Mouse (Mus musculus) megakaryocyte progenitor cell, adult 5-6 weeks (primary cell): ENCODE results near the gene Rpl9-ps6. TPM values are rescaled to one million over a fixed set of nuclear protein-coding genes. Genes with fewer than 3 reads are reported as not detected.

Experiments
- ATAC-seq: replicated peaks from 2 replicates; pipeline ENCODE4 v1.8.0; 2016; ENCODE audit warnings: mild to moderate bottlenecking, moderate TSS enrichment, inconsistent platforms; ENCODE audit not compliant: poor library complexity
- total RNA-seq, 2 experiments: library from RNA; stranded (forward) in 1 of 2; stranded (reverse) in 1 of 2; fragments of 157-497, 149-512 nt in 1 of 2; fragments of 200-1000 nt in 1 of 2; gene quantifications; 2 replicates each; pipeline versions ENCODE4 v1.2.3 to v1.2.4; 2015 to 2017

The Rpl9-ps6 gene
- total RNA-seq (2015) = 253 and 285 TPM in 2 replicates
- total RNA-seq (2017) = 104 and 124 TPM in 2 replicates

DNA sequence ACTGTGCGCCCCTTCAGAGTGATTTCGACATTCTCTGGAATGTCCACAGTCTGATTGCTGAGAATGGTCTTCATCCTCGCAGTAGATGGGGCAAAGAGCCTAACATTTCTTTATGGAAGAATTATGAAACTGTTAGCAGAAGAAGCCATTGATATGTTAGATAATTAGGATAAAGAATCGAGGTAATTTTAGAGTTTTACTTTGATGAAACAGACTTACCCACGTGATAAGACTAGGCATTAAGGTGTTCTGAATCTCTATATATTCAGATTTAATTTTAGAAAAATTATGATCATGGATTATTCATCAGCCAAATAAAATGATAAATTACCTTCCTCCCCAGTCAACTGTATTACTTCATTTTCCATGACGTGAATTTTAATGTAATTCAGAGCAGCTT, at the start of gene Rpl9-ps6:
Rpl9-ps6 (minus strand) TSS at position 101 of the 400 bp plus-strand sequence.
- ATAC-seq = no peak

DNA sequence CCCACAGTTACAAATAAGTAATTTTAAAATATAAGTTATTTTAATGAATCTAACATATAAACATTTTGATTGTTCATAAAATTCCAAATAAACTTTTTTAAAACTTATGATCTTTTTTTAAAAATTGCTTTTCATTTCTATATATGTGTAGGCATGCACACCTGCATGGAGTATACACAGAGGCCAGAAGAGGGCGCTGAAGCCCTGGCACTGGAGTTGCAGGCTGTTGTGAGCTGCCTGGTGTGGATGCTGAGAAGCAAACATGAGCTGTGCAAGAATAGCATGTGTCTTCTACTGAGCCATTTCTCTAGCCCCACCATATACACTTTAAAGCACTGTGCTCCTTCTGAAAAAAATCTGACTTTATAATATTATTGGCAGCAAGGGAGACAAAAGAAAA, 46.1 kb upstream of the Rpl9-ps6 start:
- peak; percentile 38; the same call in 1 of the 2 replicates for ATAC-seq

DNA sequence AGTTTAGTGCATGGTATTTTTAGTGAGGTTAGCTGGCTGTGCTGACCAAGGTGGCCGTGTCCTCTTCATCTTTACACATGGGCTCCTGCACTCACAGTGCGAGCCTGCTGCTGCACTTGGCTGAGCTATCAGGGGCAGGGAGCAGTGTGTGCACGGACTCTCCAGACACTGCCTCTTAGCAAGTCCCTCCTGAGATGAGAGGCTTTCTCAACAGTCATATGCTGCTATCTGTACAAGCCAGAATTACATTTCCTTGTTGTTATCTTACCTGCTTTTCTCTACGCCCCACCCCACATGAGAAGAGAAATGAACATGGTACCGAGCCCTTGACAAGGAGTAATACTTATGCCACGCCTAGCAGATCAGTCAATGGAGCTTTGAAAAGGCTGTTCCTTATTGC, 44.6 kb upstream of the Rpl9-ps6 start:
- peak; percentile 88 for ATAC-seq

DNA sequence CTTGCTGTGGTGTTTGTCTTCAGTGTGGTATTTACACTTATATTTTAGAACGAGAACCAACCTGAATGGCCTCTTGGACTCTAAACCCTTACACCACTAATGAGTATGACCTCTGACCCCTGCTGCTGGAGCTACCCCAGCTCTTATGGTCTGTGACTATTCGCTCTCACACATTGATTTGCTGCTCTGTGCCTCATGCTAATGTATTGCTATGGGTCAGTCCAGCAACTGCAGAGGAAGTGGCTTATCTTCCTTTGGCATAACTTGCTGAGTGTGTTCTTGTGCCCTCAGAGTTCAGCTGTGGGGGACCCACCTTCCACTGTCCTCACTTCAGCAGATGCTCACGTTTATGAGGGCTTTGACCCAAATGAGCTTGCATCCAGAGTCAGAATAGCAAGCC, 43.9 kb upstream of the Rpl9-ps6 start:
- peak; percentile 5; the same call in 1 of the 2 replicates for ATAC-seq

DNA sequence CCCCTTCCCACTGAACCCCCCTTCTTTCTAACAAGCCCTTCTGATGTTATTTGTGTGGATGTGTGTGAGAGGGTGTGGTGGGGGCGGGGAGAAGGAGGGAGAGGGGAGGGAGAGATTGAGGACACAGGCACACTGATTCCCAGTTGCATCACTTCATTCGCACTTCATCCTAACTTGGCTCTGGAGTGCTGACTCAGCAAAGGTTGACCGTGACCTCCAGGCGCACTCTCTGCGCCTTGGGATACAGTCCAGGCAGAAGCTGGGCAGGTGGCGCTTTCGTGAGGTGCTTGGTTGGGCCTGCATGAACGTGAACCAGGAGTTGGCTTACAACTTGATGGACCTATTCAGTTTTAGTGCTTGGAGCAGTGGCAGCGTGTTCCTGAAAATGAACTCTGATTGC, 41.1 kb upstream of the Rpl9-ps6 start:
- no peak for ATAC-seq

DNA sequence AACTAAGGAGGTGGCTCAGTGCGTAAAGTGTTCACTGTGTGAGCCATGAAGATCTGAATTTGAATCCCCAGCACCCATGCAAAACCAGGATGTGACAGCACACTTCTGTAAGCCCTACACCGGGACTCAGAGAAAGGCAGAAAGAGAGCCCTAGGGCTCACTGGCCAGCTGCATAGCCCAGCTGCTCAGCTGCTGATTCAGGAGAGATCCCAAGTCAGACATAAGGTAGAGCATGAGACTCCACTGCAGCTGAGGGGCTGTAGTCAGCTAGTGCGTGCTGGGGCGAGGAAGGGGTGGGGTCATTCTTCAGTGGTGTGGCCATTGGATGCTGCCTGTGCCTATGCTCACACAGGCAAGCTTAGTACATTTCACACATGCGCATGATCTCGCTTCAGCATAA, 40.7 kb upstream of the Rpl9-ps6 start:
- no peak for ATAC-seq

DNA sequence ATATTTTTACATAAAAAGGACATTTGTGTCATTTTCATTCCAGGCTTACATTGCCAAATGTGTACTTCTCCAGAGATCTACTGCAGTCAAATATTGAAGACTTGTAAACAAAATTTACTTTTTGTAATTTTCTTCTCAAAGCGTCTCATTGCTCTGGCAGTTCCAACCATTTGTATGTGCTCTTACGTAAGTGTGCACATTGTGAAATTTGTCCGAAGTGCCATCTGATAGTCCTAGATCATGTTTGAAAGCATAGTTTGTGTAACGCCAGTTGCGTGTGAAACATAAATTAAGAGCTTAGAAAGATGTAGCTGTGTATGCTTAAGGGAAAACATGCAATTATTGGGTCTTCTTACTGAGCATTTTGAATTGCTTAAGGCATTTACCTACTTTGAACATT, 40.1 kb upstream of the Rpl9-ps6 start:
- no peak for ATAC-seq

DNA sequence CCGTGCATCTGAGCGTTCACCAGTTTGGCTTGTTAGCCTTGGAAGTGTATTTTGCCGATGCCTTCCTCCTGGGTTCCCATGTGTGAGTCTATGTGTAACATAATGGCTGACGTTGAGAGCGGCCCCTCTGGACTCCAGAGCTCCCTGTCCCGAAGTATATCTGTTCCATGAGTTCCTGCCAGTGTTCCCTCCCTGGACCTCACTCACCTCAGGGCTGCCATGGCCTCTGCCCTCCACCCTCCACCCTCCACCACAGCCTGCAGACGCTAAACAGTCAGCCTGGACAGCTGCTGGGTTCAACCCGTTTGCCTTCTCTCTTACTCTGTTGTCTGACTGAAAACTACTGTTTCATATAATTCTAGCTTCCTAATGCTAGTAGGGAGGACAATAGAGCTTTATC, 39.7 kb upstream of the Rpl9-ps6 start:
- no peak for ATAC-seq

DNA sequence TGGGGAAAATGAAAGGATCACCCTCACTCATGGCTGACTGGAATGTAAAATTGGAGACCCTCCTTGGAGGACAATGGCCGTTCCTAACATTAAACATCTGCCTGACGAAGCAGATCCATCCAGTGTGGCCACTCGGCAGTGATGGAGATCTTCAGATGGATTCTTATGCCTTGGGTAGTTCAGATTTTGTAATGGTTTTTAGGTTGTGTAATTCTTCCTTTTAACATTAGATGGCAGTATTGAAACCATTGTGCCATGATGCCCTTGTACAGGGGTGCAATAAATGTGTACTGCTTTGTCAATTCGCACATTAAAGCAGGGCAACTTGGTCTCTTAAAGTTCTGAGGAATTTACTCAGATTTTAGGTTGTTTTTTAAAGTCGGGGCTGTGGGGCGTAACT, 35.0 kb upstream of the Rpl9-ps6 start:
- peak; percentile 75 for ATAC-seq

DNA sequence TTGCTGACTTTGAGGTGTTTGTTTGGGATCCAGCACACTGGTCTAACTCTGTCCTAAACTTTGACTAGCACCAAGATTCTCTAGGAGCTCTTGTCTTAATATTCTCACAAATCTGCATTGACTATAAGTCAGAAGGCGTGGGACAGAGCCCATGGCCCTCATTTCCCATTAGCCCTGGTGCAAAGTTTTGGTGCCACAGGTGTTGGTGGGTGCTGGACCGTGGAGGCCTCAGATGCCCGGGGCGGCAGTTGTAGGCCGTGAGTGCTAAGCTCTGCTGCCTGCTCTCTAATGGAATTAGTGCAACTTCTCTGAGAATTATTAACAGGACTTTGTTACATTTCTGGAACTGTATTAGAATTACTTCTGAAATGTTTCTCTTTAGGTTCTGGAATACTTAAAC, 31.6 kb upstream of the Rpl9-ps6 start:
- no peak for ATAC-seq

DNA sequence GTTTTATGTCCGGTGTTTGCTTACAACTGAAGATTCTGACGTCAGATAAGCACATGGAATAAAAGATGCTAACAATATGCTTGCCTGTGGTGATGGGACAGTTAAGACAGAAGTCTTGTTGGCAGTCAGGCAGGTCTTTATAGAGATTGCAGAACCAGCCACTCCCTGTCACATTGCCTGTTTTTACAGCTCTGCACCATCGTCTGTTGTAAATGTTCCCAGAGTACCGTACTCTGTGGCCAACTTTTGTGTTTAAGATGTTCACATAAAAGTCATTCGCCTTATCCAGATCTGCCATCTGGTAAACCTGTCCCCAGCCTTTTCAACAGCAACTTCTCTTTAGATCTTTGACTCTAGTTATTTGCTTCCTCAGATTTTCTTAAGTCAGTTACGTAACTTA, 31.0 kb upstream of the Rpl9-ps6 start:
- ATAC-seq = no peak; the same call in 1 of the 2 replicates

DNA sequence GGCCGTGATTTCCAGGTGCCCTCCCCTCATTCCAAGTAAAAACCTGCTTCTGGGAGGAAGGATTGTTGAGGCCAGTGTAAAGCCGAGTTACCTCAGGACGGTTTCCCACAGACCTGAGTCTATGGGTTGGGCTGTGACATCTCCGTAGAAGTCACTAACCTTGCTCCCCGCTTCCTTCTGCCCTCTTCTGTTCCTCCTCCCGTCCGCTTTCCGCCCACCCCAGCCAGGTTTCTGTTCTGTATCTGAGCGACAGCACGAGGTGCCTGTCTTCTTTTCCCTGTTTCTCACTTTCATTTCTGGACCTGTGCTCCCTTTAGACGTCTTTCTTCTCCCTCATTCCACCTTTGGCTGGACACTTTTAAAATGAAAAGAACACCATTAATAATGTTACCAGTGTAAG, 28.7 kb upstream of the Rpl9-ps6 start:
- no peak for ATAC-seq

DNA sequence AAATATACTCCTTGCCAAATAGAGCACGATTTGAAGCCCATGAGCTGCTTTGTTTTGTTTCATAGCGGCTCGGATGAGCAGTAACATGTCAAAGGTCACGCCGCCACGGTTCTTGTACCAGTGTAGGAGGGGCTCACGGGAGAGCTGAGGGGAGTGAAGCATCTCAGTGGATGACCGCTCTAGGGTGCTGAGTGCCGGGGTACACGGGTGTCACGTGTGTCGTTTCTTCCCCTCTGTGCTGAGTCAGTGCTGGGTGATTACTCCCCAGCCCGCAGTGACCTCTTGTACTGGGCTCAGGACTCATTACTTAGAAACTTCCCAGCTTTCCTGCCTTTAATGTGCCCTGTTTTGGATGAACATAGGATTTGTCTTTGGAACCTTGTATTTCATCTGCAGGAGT, 28.2 kb upstream of the Rpl9-ps6 start:
- ATAC-seq = no peak

DNA sequence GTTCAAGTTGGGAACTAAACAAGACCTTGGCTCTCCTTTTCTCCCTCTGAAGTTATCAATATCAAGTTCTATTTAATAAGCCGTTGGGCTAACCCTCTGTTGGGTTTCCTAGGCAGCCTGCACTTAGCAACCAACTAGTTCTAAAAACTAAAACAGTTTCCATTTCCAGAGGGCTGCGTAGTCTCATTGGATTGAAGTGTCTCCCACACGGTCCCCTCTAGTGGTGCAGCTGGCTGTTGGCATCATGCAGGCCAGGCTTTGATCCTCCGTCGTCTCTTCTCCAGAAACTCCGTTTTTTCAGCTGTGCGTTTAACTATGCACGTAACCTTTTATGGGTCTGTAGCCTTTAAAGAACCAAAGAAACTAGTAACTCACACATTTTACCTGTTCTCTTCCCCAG, 27.1 kb upstream of the Rpl9-ps6 start:
- no peak for ATAC-seq

DNA sequence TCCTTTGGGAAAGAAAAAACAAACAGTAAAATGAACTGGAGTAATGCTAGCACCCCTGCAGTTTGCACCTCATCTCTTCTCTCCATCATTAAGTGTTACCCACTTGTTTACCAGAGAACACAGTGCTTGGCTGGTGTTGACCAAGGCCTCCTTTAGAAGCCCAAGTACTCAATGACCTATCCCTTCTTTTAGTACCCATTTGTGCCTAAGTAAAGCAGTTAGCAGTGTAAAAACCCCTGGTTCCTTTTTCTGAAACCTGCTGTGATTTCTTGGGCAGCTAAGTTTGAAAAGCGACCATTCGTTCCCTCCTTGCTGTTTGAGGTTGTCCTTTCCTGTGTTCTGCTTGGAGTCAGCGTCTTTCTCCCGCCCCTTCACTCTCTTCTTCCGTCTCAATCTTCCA, 26.6 kb upstream of the Rpl9-ps6 start:
- ATAC-seq = no peak

DNA sequence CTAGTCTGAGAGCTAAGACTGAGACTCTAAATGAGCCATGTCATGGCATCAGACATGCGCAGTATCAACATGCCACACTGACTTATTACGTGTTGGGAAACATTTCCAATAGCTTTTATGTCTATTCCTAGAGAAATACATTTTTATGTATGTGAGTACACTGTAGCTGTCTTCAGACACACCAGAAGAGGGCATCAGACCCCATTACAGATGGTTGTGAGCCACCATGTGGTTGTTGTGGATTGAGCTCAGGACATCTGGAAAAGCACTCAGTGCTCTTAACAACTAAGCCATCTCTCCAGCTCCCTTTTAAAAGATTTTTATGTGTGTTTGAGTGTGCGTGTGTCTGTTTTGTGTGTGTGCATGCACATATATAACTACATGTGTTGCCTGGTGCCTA, 26.0 kb upstream of the Rpl9-ps6 start:
- no peak for ATAC-seq

DNA sequence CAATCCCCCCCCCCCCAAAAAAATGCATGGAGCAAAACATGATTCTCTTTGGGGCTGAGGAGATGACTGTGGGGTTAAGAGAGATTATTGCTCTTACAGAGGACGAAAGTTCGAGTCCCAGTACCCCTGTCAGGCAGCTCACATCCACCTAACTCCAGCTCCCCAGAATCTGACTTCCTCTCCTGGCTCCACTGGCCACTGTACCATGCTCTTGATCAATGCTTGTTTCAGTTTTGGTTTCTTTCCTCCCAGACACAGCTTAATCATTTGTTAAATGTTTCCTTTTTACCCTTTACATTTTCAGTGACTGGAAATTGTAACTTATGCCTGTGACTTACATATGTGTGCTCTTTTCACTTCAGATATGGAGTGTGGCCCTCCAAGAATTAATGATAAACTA, 24.6 kb upstream of the Rpl9-ps6 start:
- peak; percentile 24; the same call in 1 of the 2 replicates for ATAC-seq

DNA sequence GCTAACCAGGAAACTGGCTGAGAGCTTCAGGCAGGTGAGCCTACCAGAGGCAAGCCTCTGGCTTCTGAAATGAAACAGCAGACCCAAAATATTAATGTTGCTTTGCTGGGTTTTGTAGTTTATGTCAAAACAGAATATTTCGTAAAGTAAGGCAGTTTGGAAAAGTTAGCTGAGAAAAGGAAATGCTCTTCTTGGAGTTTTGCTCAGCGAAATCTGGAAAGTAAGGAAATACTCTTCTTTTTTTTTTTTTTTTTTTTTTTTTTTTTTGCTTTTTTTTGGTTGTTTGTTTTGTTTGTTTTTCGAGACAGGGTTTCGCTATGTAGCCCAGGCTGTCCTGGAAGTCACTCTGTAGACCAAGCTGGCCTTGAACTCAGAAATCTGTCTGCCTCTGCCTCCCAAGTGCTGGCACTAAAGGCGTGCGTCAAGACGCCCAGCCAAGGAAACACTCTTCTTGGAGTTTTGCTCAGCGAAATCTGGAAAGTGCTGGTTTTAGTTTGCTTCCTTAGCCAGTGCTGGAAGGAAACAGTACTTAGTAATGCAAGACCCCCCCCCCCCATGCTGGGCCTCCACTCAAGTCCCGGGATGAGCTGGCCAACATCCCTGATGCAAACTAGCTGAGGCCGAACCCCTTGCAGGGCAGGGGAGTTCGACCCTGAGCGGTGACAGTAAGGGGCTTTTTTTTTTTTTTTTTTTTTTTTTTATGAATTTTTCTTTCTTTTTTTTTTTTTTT, 23.0 kb upstream of the Rpl9-ps6 start:
- no peak for ATAC-seq

DNA sequence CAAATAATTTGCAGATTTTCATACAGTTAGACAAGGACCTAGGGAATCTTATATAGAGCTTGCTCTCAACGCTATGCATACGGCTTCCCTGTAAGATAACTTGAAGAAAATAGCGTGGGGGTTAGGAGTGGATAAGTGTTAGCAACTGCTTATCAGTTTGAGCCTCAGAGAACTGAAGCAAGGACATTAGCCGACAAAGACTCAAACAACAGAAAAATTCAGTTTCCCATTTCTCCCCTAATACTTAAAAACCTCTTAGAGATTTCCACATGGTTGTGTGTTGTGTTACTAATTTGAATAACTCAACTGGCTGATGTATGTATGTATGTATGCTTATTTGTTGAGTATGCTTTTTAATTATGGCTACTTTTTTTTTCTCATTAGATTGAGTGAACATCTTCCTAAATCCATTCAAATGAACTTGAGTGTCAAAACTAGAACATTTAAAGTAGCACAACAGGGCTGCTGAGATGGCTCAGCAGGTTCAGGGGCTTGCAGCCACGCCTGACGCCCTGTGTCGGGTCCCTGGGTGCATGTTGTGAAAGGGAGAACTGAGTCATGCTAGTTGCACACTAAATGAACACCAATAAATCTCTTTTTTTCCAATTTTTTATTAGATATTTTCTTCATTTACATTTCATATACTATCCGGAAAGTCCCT, 21.3 kb upstream of the Rpl9-ps6 start:
- ATAC-seq = no peak

DNA sequence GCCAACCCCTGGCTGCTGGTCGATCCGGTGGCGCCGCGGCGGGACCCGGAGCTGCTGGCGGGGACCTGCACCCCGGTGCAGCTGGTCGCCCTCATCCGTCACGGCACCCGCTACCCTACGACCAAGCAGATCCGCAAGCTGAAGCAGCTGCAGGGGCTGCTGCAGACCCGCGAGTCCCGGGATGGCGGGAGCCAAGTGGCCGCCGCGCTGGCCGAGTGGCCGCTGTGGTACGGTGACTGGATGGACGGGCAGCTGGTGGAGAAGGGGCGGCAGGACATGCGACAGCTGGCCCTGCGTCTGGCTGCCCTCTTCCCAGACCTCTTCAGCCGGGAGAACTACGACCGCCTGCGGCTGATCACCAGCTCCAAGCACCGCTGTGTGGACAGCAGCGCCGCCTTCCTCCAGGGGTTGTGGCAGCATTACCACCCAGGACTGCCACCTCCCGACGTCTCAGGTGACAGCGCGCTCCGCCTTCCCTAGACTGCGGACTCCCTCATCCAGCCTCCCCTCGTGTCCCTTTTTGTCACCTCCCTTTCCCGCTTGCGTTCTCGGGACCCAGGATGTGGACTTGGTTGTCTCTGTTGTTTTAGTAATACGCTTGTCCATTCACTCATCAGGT, 19.8 kb upstream of the Rpl9-ps6 start:
- ATAC-seq = peak; percentile 62

DNA sequence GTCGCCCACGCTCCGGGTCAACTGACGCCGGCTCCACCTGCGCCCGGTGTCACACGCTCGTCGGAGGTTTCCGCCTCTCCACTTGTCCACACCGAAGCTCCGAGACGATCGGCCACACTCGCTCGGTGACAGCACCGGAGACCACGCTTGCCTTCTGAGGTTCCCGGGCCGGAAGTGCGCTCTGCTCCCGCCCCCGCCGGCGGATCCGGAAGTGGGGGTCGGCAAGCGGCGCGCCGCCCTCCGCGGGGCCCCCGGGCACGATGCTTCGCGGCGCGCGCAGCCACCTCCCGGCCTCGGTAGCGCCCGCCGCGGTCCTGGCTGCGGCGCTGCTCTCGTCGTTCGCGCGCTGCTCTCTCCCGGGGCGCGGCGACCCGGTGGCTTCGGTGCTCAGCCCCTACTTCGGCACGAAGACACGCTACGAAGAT, 19.3 kb upstream of the Rpl9-ps6 start, which contains the start of gene Minpp1:
Minpp1 (plus strand) TSS at position 89 of the 425 bp plus-strand sequence.
- ATAC-seq = peak; percentile 77
